Mouse (Mus musculus): ENCODE measurements at regions not wholly inside any gene's neighbourhood (a gene's known extent, or its start where the extent isn't known, plus 50 kb on each side); places are given as distances from the start of the nearest gene placed in this dataset.

- no peak for DNase-seq
Measured at GRCm38 (mm10) chr13:48717036-48717435, 54.2 kb downstream of the Barx1 start.

GRCm38 (mm10) chr13:48717451-48717850 is 54.7 kb downstream of the Barx1 start:
- DNase-seq = no peak

- no peak for DNase-seq
Measured at GRCm38 (mm10) chr13:48723676-48724075, 60.9 kb downstream of the Barx1 start.

DNA sequence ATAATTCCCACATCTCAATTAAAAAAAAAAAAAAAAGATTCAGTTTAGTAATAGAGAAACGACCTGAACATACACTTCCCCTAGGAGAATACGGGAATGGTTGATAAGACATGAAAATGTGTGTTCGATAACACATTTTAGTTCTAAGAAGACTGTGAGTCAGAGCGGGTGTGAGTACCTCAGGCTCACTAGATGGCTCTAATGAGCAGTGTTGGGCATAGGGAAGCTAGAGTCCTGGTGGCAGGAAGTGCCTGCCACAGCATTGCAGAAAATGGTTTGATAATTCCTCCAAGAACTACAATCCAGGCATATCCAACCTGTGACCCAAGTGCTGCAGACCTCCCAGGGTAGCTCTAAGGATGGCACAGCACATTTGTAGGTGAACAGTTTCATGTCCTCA is 63.6 kb downstream of the Barx1 start:
- no peak for DNase-seq

DNA sequence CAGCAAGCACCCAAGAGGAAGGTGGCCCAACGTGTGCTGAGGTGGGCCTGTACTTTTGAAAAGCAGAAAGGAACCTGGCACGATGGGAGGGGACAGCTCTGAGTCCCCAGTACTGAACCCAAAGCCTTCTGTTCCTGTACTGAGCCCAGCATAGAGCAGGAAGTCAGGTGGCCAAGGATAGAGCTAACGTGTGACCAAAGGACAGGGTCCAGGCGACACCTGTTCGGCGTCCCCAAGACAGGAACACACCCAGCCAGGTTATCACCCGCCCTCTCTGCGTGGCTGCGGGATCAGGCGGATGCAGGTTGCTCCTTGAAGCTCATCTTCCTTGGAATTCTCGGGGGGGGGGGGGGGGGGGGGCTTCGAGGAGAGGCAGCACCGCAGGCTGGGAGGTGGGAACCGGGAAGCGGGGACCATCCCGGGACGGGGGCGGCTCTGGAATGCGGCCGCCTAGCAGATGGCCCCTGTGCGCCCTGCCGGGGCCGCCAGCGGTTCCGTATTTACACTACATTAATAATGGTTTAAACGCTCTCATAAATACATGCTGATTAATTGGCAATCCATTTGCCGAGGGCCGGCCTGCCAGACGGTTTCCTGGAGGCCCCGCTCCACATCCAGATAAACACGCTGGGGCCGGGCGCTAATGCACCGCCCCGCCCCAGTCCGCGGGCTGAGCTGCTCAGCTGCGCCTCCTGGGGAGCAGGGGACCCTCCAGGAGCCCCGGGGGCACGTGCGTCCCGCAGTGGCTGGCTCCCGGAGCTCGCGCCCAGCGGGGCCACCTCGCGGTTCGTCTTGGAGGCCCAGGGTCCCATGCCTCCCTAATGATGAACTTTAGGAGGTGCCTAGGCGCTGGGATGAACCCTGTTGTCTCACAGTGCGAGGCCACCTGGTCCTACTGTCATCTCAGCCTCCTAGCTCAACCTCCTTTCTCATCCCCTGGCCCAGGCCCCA is 68.5 kb downstream of the Barx1 start:
- DNase-seq = peak; percentile 5

GRCm38 (mm10) chr13:48732168-48732841 is 69.5 kb downstream of the Barx1 start:
- DNase-seq = peak; percentile 34

- DNase-seq = no peak
Measured at GRCm38 (mm10) chr13:48734985-48735384, 72.2 kb downstream of the Barx1 start.

DNA sequence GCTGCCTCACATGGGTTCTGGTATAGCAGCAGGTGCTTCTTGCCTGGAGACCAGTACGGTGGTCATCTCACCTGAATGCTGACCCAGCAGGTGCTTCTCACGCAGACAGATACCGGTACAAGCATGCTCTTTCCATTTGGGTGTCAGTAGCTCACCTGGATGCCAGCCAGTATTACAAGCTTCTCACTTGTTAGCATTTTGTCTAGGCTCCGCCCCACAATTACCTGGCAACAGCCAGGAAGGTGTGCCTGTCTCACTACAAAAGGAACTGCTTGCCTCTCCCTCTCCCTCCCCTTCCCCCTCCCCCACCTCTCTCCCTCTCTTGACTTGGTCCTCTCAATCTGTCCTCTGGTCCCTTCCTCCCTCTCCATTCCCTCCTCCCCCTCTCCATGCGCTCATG is 82.8 kb downstream of the Barx1 start:
- DNase-seq = no peak

DNA sequence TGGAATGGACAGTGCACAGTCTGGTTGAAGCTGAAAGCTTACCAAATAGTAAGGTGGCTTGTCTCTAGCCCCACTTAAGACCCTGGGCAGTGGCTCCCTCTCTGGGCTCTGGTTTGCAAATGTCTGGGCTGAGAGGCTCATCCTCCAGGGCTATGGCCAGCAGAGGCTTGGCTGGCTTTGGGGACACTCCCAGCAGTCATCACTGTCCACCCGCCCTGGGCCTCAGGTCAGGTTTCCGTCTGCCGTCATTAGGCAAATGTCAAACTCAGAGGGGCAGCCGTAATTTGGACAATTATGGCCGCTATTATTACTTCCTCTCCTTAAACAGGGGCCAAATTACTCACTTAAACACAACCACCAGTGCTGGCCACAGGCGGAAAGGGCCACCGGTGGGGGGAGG is 83.5 kb downstream of the Barx1 start:
- no peak for DNase-seq

All from cerebellum, adult 9-11 months (tissue).